Comparison of ENCODE assay signal across 8 mouse cellular contexts in the genomic region with DNA sequence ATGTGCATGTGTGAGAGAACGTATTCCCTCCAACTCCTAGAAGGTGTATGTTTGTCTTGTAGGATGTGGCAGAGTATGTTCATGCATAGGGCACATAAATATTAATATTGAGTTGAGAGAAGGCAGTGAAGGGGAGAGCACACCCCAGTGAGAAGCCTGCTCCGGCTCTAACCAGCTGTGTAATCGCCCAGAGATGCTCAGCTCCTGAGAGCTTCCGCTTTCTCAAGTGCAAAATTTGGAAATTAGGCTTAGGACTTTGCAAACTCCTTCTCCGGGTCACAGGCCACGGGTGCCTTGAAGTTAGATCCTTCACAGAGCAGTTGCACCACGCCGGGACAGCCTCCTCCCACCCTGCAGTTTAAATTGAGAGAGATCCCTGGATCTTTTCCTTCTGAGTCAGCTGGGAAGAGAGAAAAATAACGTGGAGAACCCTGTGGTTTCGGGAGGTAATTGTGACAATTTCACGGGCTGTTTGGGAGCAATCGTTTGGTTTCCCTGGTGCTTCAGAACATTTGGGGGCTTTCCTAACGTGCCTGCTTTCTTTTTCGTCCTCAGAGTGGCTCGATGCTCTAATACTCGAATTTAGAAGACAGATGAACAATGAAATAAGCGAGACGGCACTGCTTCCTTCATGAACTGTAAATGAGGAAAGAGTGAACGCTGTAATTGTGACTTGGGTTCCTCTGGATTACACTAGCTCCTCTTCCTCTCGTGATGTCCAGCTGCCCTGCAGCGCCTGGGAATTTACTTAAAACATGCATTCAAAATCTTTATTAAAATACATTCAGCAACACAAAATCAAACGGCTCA.
DNase-seq lines count a peak whose midpoint lies in the region; ATAC-seq and TF ChIP-seq lines count a peak whose summit lies in the region.

No protein-coding gene starts in this region.

- 0 out of 2 replicates have a peak, but pooled peaks cover 5% of the 10 kb centered on the region for H3K4me1 ChIP-seq in embryonic facial prominence, embryonic 15.5 days
- H3K4me1 ChIP-seq in intestine, embryonic 15.5 days (replicated peaks), result no peaks in the 10 kb centered on the region
- peaks cover 5% of the 10 kb centered on the region for H3K4me1 ChIP-seq in olfactory bulb, adult 2 months (ENCODE audit: control insufficient read depth, insufficient read depth, low read length)

- peaks cover 25% of the 10 kb centered on the region for H3K27me3 ChIP-seq in embryonic facial prominence, embryonic 15.5 days
- 0 out of 2 replicates have a peak, but pooled peaks cover 2% of the 10 kb centered on the region for H3K27me3 ChIP-seq in intestine, embryonic 15.5 days (replicated peaks)

- peak; percentile 8 to 25 for DNase-seq in left cerebral cortex, postnatal 25 days (ENCODE audit: low spot score in 2 of 2)
- DNase-seq in left cerebral cortex, adult 18-20 months (ENCODE audit: low spot score in 2 of 2), result no peak
- no peak for DNase-seq in adrenal gland, adult 18-20 months (ENCODE audit: low spot score in 2 of 2)
- DNase-seq in MN1 (ENCODE audit: low spot score), result no peak
- no peak for DNase-seq in gastrocnemius, postnatal 36 days

- WGBS in embryonic facial prominence, embryonic 15.5 days, result 20% methylated on average over 22 of the region's 22 CpGs
- WGBS in intestine, embryonic 15.5 days, result 21% methylated on average over 22 of the region's 22 CpGs
- WGBS in olfactory bulb, adult 2 months, result 10% methylated on average over 22 of the region's 22 CpGs

- ATAC-seq in embryonic facial prominence, embryonic 15.5 days (ENCODE audit: insufficient number of reproducible peaks, low FRiP score, low TSS enrichment, low read depth), result no peak
- ATAC-seq in intestine, embryonic 15.5 days, result no peak

- H3K4me2 ChIP-seq in embryonic facial prominence, embryonic 15.5 days (replicated peaks), result peak overlapping the region; percentile 55
- peak overlapping the region; percentile 59 for H3K4me2 ChIP-seq in intestine, embryonic 15.5 days (replicated peaks)

- H3K4me3 ChIP-seq in embryonic facial prominence, embryonic 15.5 days (replicated peaks), result peak overlapping the region; percentile 28
- peak overlapping the region; percentile 19 for H3K4me3 ChIP-seq in intestine, embryonic 15.5 days (replicated peaks)
- peak overlapping the region; percentile 19 for H3K4me3 ChIP-seq in olfactory bulb, adult 2 months (ENCODE audit: insufficient read depth, low read depth, low read length)

- H3K9me3 ChIP-seq in embryonic facial prominence, embryonic 15.5 days (replicated peaks), result no peaks in the 10 kb centered on the region
- H3K9me3 ChIP-seq in intestine, embryonic 15.5 days, result no peaks in the 10 kb centered on the region

- no peak for TF ChIP-seq CTCF in olfactory bulb, adult 2 months (IDR thresholded peaks at IDR 0.05; ENCODE audit: insufficient read depth, low read depth, low read length)

- no peak overlapping the region for H3K27ac ChIP-seq in embryonic facial prominence, embryonic 15.5 days (replicated peaks)
- H3K27ac ChIP-seq in intestine, embryonic 15.5 days, result no peak overlapping the region
- no peak overlapping the region for H3K27ac ChIP-seq in olfactory bulb, adult 2 months (ENCODE audit: insufficient read depth, low read depth, low read length)

- H3K9ac ChIP-seq in embryonic facial prominence, embryonic 15.5 days, result 0 out of 2 replicates have a peak overlapping the region, but pooled peaks have one; percentile 4
- peak overlapping the region; percentile 14; the same call in 1 of the 2 replicates for H3K9ac ChIP-seq in intestine, embryonic 15.5 days

- H3K36me3 ChIP-seq in embryonic facial prominence, embryonic 15.5 days, result no peaks in the 10 kb centered on the region
- H3K36me3 ChIP-seq in intestine, embryonic 15.5 days, result no peaks in the 10 kb centered on the region

- intact Hi-C loops in left cerebral cortex, postnatal 25 days (cut with DNase I), result loop anchor here (2.0 to 10.0 kb wide), 6 partner anchors 96 to 1663 kb away; no protein-coding TSS in a partner anchor
- intact Hi-C loops in gastrocnemius, postnatal 36 days (cut with DNase I), result loop anchor here (10.0 kb wide), 1 partner anchor 1930 kb away; no protein-coding TSS in a partner anchor

- no peak for TF ChIP-seq POLR2A in olfactory bulb, adult 2 months (IDR thresholded peaks at IDR 0.05; ENCODE audit: insufficient read depth, low read depth, low read length)

Comparison
In these comparisons a context has a peak if more than half of its experiments do, and no peak if none do; other contexts are left out.
1. DNase-seq: peak in left cerebral cortex, postnatal 25 days (2 of 2); none in left cerebral cortex, adult 18-20 months (0 of 2), adrenal gland, adult 18-20 months (0 of 2), MN1 (single experiment) and gastrocnemius, postnatal 36 days (0 of 2).
2. Peak in every context shown above with its lines, with median percentiles within 50 percentile points of each other: H3K4me3 ChIP-seq.